Mouse (Mus musculus) stomach, embryonic 14.5 days (tissue): Measurements from ENCODE around the gene Ptprg. TPM values are rescaled to one million over a fixed set of nuclear protein-coding genes. Genes with fewer than 3 reads are reported as not detected.

Source experiments
- ATAC-seq: fragments of 200-750 bp; cut with Nextera tagmentation; 2 replicates; pipeline ENCODE4 v1.8.0; 2017; ENCODE audit warnings: low read depth, moderate TSS enrichment; ENCODE audit not compliant: insufficient number of reproducible peaks, insufficient read depth, low FRiP score
- H3K27ac ChIP-seq: fragments of 300-500 bp; sonication (generic); 2 replicates; pipeline ENCODE4 v1.5.1; 2014; ENCODE audit warnings: mild to moderate bottlenecking, low read length, moderate library complexity, mixed read lengths
- H3K27me3 ChIP-seq: fragments of 300-500 bp; sonication (generic); 2 replicates; pipeline ENCODE4 v1.6.1; 2014; ENCODE audit warnings: low read length, control low read depth, mixed read lengths; ENCODE audit not compliant: control insufficient read depth, insufficient read depth
- H3K36me3 ChIP-seq: fragments of 300-500 bp; sonication (generic); 2 replicates; pipeline ENCODE4 v1.6.1; 2014; ENCODE audit warnings: mild to moderate bottlenecking, control low read depth, low read length, moderate library complexity, mixed read lengths; ENCODE audit not compliant: control insufficient read depth, insufficient read depth
- H3K4me1 ChIP-seq: fragments of 300-500 bp; sonication (generic); 2 replicates; pipeline ENCODE4 v1.6.1; 2014; ENCODE audit warnings: low read length, control low read depth, mixed read lengths; ENCODE audit not compliant: control insufficient read depth, insufficient read depth
- H3K4me2 ChIP-seq: fragments of 300-500 bp; sonication (generic); replicated peaks from 2 replicates; pipeline ENCODE4 v1.6.1; 2014; ENCODE audit warnings: low read depth, low read length, control low read depth
- H3K4me3 ChIP-seq: fragments of 300-500 bp; sonication (generic); 2 replicates; pipeline ENCODE4 v1.5.1; 2014; ENCODE audit warnings: low read depth, low read length, control low read depth
- H3K9ac ChIP-seq: fragments of 300-500 bp; sonication (generic); replicated peaks from 2 replicates; pipeline ENCODE4 v1.6.1; 2014; ENCODE audit warnings: low read depth, mild to moderate bottlenecking, control low read depth, low read length, moderate library complexity, mixed read lengths
- H3K9me3 ChIP-seq: fragments of 300-500 bp; sonication (generic); 2 replicates; pipeline ENCODE4 v1.6.1; 2016; ENCODE audit warnings: low read depth, low read length, control low read depth; ENCODE audit not compliant: control insufficient read depth
- WGBS: fragments of 180-500 bp; shearing (Covaris S2); extraction: QIAGEN DNeasy Blood & Tissue Kit; methylation state at CpG from one replicate; pipeline ENCODE4 v1.1.7; 2014; 5-methylcytosine and 5-hydroxymethylcytosine counted together
- polyA plus RNA-seq: library from polyadenylated mRNA; unstranded; fragments of >200 nt; fragmentation: Nextera tagmentation; extraction: Ambion mirVana; gene quantifications from 2 replicates; pipeline ENCODE4 v1.2.1, GENCODE M21; 2014

Gene Ptprg
- polyA plus RNA-seq, 1 experiment from 2014 or later = 31.3 TPM

GRCm38 (mm10) chr14:12189717-12190600, 636.6 kb downstream of the Ptprg start:
- no peak for ATAC-seq
- H3K27ac ChIP-seq = no peak overlapping the region
- H3K27me3 ChIP-seq = no peaks in the 10 kb centered on the region
- H3K4me3 ChIP-seq = no peak overlapping the region
- no peak overlapping the region for H3K9ac ChIP-seq
- H3K9me3 ChIP-seq = no peaks in the 10 kb centered on the region
- H3K36me3 ChIP-seq = no peaks in the 10 kb centered on the region
- peaks cover 15% of the 10 kb centered on the region; the same call in 1 of the 2 replicates for H3K4me1 ChIP-seq
- H3K4me2 ChIP-seq = no peak overlapping the region
- 75% methylated on average over 12 of the region's 12 CpGs for WGBS

DNA sequence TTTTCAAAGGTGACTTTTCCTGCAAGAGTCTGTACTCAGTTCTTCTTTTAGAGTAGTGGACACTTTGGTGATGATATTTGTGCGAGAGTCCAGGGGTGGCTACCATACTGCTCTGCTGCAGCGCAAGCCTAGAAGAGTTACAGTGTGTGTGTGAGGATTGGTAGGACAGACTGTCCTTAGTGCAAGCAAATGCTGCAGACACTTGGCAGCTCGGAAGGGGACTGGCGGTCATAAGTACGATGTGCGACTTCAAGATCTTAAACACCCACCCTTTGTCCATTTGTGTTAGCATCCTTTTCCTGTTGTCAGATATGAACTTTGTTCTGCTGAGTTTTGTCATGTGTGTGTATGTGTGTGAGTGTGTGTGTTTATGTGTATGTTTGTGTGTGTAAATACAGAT, 637.7 kb downstream of the Ptprg start:
- Histone ChIP-seq H3K36me3 (no peaks in the 10 kb centered on the region), H3K9me3 (no peaks in the 10 kb centered on the region)

DNA sequence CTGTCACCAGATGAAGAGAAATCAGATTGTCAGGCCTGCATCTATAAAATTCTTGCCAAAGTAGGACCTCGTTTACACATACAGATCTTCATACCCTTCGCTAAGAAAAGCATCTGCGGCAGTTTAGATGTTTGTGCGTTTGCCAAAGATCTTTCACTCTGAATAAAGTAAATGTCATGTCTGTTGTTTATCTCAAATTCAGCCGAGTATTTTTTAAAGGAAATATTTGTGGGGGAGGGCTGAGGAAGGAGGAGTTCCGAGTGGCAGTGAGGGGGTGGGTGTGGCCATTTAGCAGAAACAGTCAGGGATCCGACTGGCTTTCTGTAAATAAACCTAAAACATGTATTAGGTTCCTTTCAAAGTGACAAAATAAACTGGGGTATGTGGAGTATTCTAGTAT, 645.4 kb downstream of the Ptprg start:
- H3K9me3 ChIP-seq = no peaks in the 10 kb centered on the region
- no peak overlapping the region for H3K4me3 ChIP-seq
- H3K4me1 ChIP-seq = no peaks in the 10 kb centered on the region
- H3K36me3 ChIP-seq = no peaks in the 10 kb centered on the region
- no peak overlapping the region for H3K9ac ChIP-seq
- 31% methylated on average over 7 of the region's 7 CpGs for WGBS
- H3K4me2 ChIP-seq = no peak overlapping the region
- no peaks in the 10 kb centered on the region for H3K27me3 ChIP-seq
- ATAC-seq = 0 out of 2 replicates have a peak, but pooled peaks have one; percentile 14
- no peak overlapping the region for H3K27ac ChIP-seq

More for the DNA sequence above, 637.7 kb downstream of the Ptprg start:
- Histone ChIP-seq H3K27me3 (no peaks in the 10 kb centered on the region), H3K4me3 (no peak overlapping the region), H3K9ac (no peak overlapping the region), H3K4me1 (peaks cover 11% of the 10 kb centered on the region; the same call in 1 of the 2 replicates), H3K4me2 (no peak overlapping the region), H3K27ac (no peak overlapping the region)
- WGBS = 93% methylated on average over 6 of the region's 6 CpGs
- ATAC-seq = no peak

GRCm38 (mm10) chr14:12199956-12200950, 646.9 kb downstream of the Ptprg start:
- no peaks in the 10 kb centered on the region for H3K9me3 ChIP-seq
- no peak overlapping the region for H3K27ac ChIP-seq
- WGBS = 78% methylated on average over 13 of the region's 13 CpGs
- no peak overlapping the region for H3K9ac ChIP-seq
- no peak overlapping the region for H3K4me3 ChIP-seq
- H3K27me3 ChIP-seq = no peaks in the 10 kb centered on the region
- no peaks in the 10 kb centered on the region for H3K36me3 ChIP-seq
- no peak overlapping the region for H3K4me2 ChIP-seq
- no peak for ATAC-seq
- H3K4me1 ChIP-seq = no peaks in the 10 kb centered on the region

DNA sequence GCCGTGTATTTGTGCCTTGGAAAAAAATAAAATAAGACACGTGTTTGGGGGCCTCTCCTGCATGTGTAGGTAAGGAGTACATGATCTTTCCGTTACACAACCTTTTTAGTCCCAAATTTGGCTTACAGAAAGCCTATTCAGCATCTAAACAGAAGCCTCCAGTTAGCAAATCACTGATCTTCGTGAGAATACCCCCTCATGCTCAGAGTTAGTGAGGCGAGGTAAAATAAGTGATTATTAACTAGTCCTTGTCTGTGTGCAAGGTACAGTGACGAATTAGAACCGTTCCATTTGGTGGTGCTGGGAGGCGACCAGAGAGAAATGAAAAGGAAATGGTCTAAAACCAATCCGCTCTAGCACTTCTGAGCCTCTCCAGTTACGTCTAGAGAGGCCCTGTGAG, 648.9 kb downstream of the Ptprg start:
- no peak overlapping the region for H3K9ac ChIP-seq
- H3K4me2 ChIP-seq = no peak overlapping the region
- ATAC-seq = no peak

DNA sequence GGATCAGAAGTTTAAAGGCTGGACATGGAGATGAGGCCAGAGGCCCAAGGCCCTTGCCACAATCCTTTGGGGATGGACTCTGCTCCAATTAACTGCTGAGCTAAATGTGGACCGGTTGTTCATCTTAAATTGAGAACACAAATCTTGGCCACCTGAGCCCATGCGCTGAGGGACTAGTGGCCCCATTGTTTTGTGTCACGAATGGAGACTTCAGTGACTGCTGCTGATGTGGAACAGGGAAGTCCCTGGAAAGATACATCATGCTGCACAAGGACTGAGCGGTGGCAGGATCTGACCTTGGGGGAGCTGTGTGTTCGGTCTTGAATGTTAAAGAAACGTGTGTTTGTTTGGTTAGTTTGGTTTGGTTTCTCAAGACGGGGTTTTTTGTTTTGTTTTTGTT, 649.7 kb downstream of the Ptprg start:
- 96% methylated on average over 7 of the region's 7 CpGs for WGBS
- no peak overlapping the region for H3K4me3 ChIP-seq
- H3K9ac ChIP-seq = no peak overlapping the region
- no peaks in the 10 kb centered on the region for H3K4me1 ChIP-seq
- H3K4me2 ChIP-seq = no peak overlapping the region
- no peak overlapping the region for H3K27ac ChIP-seq
- no peaks in the 10 kb centered on the region for H3K9me3 ChIP-seq
- H3K36me3 ChIP-seq = no peaks in the 10 kb centered on the region
- ATAC-seq = no peak
- no peaks in the 10 kb centered on the region for H3K27me3 ChIP-seq

More for the DNA sequence above, 648.9 kb downstream of the Ptprg start:
- H3K4me3 ChIP-seq = no peak overlapping the region
- H3K27ac ChIP-seq = no peak overlapping the region
- H3K9me3 ChIP-seq = no peaks in the 10 kb centered on the region
- 80% methylated on average over 10 of the region's 10 CpGs for WGBS
- H3K4me1 ChIP-seq = no peaks in the 10 kb centered on the region
- H3K36me3 ChIP-seq = no peaks in the 10 kb centered on the region
- no peaks in the 10 kb centered on the region for H3K27me3 ChIP-seq

- Histone ChIP-seq H3K4me2 (no peak overlapping the region), H3K27ac (no peak overlapping the region), H3K27me3 (no peaks in the 10 kb centered on the region), H3K4me1 (no peaks in the 10 kb centered on the region), H3K36me3 (no peaks in the 10 kb centered on the region), H3K9ac (no peak overlapping the region), H3K4me3 (no peak overlapping the region), H3K9me3 (no peaks in the 10 kb centered on the region)
- ATAC-seq = no peak
- WGBS = 55% methylated on average over 2 of the region's 2 CpGs
Observed at GRCm38 (mm10) chr14:12206138-12206537, 652.8 kb downstream of the Ptprg start.

GRCm38 (mm10) chr14:12208554-12208953, 655.2 kb downstream of the Ptprg start:
- Histone ChIP-seq H3K4me3 (no peak overlapping the region), H3K9ac (no peak overlapping the region), H3K27me3 (no peaks in the 10 kb centered on the region), H3K27ac (no peak overlapping the region), H3K4me1 (no peaks in the 10 kb centered on the region), H3K36me3 (no peaks in the 10 kb centered on the region), H3K9me3 (no peaks in the 10 kb centered on the region), H3K4me2 (no peak overlapping the region)
- no peak for ATAC-seq
- WGBS = 87% methylated on average over 2 of the region's 2 CpGs
